Mouse (Mus musculus) CH12.LX (cell line): ENCODE data around the gene Cacna1c. TPM values are rescaled to one million over a fixed set of nuclear protein-coding genes. Genes with fewer than 3 reads are reported as not detected.

Source experiments
- DNase-seq: peaks from one replicate; pipeline ENCODE4 v3.0.0-alpha.2; 2013; ENCODE audit errors: extremely low read depth
- H3K27ac ChIP-seq: 2 replicates; pipeline ENCODE4 v1.5.1; 2012; ENCODE audit warnings: low read depth, mild to moderate bottlenecking, control low read depth, moderate library complexity; ENCODE audit not compliant: insufficient read depth
- H3K27me3 ChIP-seq: replicated peaks from 2 replicates; pipeline ENCODE3; 2012; ENCODE audit warnings: inconsistent platforms
- H3K36me3 ChIP-seq, 2 experiments: replicated peaks in 1 of 2; 2 replicates each; pipeline versions ENCODE3 to v1.6.1; 2012; ENCODE audit warnings: inconsistent platforms in 1 of 2, low read length in 1 of 2, mild to moderate bottlenecking in 1 of 2, mixed read lengths in 1 of 2, moderate library complexity in 1 of 2; ENCODE audit not compliant: control insufficient read depth in 1 of 2, insufficient read depth in 1 of 2
- H3K4me1 ChIP-seq, 2 experiments: 2 replicates each; pipeline ENCODE4 v1.6.1; 2012; ENCODE audit warnings: inconsistent platforms in 1 of 2, moderate library complexity in 1 of 2; ENCODE audit not compliant: insufficient read depth in 2 of 2, control insufficient read depth in 1 of 2
- H3K4me2 ChIP-seq: 2 replicates; pipeline ENCODE4 v1.6.1; 2012; ENCODE audit warnings: low read depth, mild to moderate bottlenecking, control low read depth; ENCODE audit not compliant: poor library complexity, insufficient read depth, severe bottlenecking
- H3K4me3 ChIP-seq, 3 experiments: fragments of 150-350 bp in 1 of 3; sonication (generic) in 1 of 3; replicated peaks in 1 of 3; 2 replicates each; pipeline versions ENCODE3 to v1.5.1; 2011 to 2012; ENCODE audit warnings: low read depth in 2 of 3, low read length in 2 of 3, mild to moderate bottlenecking in 2 of 3, moderate library complexity in 2 of 3, control low read depth in 1 of 3, improper control_type of control experiment in 1 of 3, inconsistent platforms in 1 of 3, mixed read lengths in 1 of 3; ENCODE audit not compliant: poor library complexity in 1 of 3
- H3K79me2 ChIP-seq: replicated peaks from 2 replicates; pipeline ENCODE4 v1.6.1; 2012; ENCODE audit warnings: mild to moderate bottlenecking, moderate library complexity; ENCODE audit not compliant: control insufficient read depth, poor library complexity, insufficient read depth, severe bottlenecking; ENCODE audit errors: extremely low read depth
- H3K9ac ChIP-seq: 2 replicates; pipeline ENCODE4 v1.6.1; 2012; ENCODE audit warnings: low read depth, mild to moderate bottlenecking, control low read depth, moderate library complexity; ENCODE audit not compliant: insufficient read depth
- H3K9me3 ChIP-seq: replicated peaks from 2 replicates; pipeline ENCODE3; 2012; ENCODE audit warnings: low read length, inconsistent platforms, mixed read lengths
- BHLHE40 ChIP-seq: IDR thresholded peaks from 2 replicates; pipeline ENCODE4 v1.6.1; 2011; ENCODE audit warnings: mild to moderate bottlenecking, low read depth, low read length, improper control_type of control experiment
- CHD2 ChIP-seq: IDR thresholded peaks from 2 replicates; pipeline ENCODE4 v1.6.1; 2011; ENCODE audit warnings: low read length, improper control_type of control experiment
- CTCF ChIP-seq, 2 experiments: IDR thresholded peaks in 1 of 2; conservative IDR thresholded peaks in 1 of 2; 2 replicates each; pipeline ENCODE4 v1.5.1; 2011 to 2012; ENCODE audit warnings: low read depth in 2 of 2, low read length in 2 of 2, improper control_type of control experiment in 1 of 2, inconsistent platforms in 1 of 2, mild to moderate bottlenecking in 1 of 2, moderate library complexity in 1 of 2
- ELF1 ChIP-seq: IDR thresholded peaks from 2 replicates; pipeline ENCODE4 v1.6.1; 2014; ENCODE audit warnings: low read depth, mild to moderate bottlenecking, inconsistent platforms, low read length, improper control_type of control experiment
- EP300 ChIP-seq: IDR thresholded peaks from 2 replicates; pipeline ENCODE4 v1.6.1; 2011; ENCODE audit warnings: low read length, improper control_type of control experiment
- ETS1 ChIP-seq: conservative IDR thresholded peaks from 2 replicates; pipeline ENCODE4 v1.6.1; 2012; ENCODE audit warnings: low read depth, mild to moderate bottlenecking, inconsistent platforms, low read length, improper control_type of control experiment, moderate library complexity
- HCFC1 ChIP-seq: IDR thresholded peaks from 2 replicates; pipeline ENCODE4 v1.6.1; 2012; ENCODE audit warnings: low read depth, mild to moderate bottlenecking, inconsistent platforms, low read length, improper control_type of control experiment
- IRF4 ChIP-seq: IDR thresholded peaks from 2 replicates; pipeline ENCODE4 v1.6.1; 2014; ENCODE audit warnings: low read depth, mild to moderate bottlenecking, inconsistent platforms, low read length, improper control_type of control experiment
- JUN ChIP-seq: IDR thresholded peaks from 2 replicates; pipeline ENCODE4 v1.6.1; 2011; ENCODE audit warnings: low read depth, mild to moderate bottlenecking, low read length, improper control_type of control experiment, moderate library complexity; ENCODE audit not compliant: insufficient read depth
- JUND ChIP-seq: conservative IDR thresholded peaks from 2 replicates; pipeline ENCODE4 v1.6.1; 2011; ENCODE audit warnings: low read depth, low read length, improper control_type of control experiment
- MAFK ChIP-seq: IDR thresholded peaks from 2 replicates; pipeline ENCODE4 v1.6.1; 2011; ENCODE audit warnings: low read length, improper control_type of control experiment; ENCODE audit not compliant: insufficient replicate concordance
- MAX ChIP-seq: IDR thresholded peaks from 2 replicates; pipeline ENCODE4 v1.6.1; 2011; ENCODE audit warnings: low read length, improper control_type of control experiment
- MYC ChIP-seq: IDR thresholded peaks from 2 replicates; pipeline ENCODE4 v1.6.1; 2011; ENCODE audit warnings: low read depth, mild to moderate bottlenecking, improper control_type of control experiment, low read length
- NELFE ChIP-seq: IDR thresholded peaks from 2 replicates; pipeline ENCODE4 v1.6.1; 2011; ENCODE audit warnings: low read depth, low read length, improper control_type of control experiment
- NRF1 ChIP-seq: IDR thresholded peaks from 2 replicates; pipeline ENCODE4 v1.6.1; 2014; ENCODE audit warnings: low read depth, mild to moderate bottlenecking, inconsistent platforms, low read length, improper control_type of control experiment, moderate library complexity
- PAX5 ChIP-seq: IDR thresholded peaks from 2 replicates; pipeline ENCODE4 v1.6.1; 2012; ENCODE audit warnings: low read length, inconsistent platforms, mixed read lengths
- POLR2A ChIP-seq: IDR thresholded peaks from 2 replicates; pipeline ENCODE4 v1.6.1; 2011; ENCODE audit warnings: low read depth, mild to moderate bottlenecking, improper control_type of control experiment, low read length
- POLR2AphosphoS2 ChIP-seq: IDR thresholded peaks from 2 replicates; pipeline ENCODE4 v1.6.1; 2011; ENCODE audit warnings: low read depth, low read length, improper control_type of control experiment
- RAD21 ChIP-seq: IDR thresholded peaks from 2 replicates; pipeline ENCODE4 v1.6.1; 2011; ENCODE audit warnings: low read depth, mild to moderate bottlenecking, low read length, improper control_type of control experiment, moderate library complexity
- SMC3 ChIP-seq: IDR thresholded peaks from 2 replicates; pipeline ENCODE4 v1.6.1; 2011; ENCODE audit warnings: low read depth, low read length, improper control_type of control experiment
- TBP ChIP-seq: conservative IDR thresholded peaks from 2 replicates; pipeline ENCODE4 v1.6.1; 2011; ENCODE audit warnings: low read depth, low read length, improper control_type of control experiment
- UBTF ChIP-seq: IDR thresholded peaks from 2 replicates; pipeline ENCODE4 v1.6.1; 2012; ENCODE audit warnings: low read depth, mild to moderate bottlenecking, inconsistent platforms, low read length, improper control_type of control experiment, moderate library complexity
- USF2 ChIP-seq: conservative IDR thresholded peaks from 2 replicates; pipeline ENCODE4 v1.6.1; 2011; ENCODE audit warnings: low read depth, low read length, improper control_type of control experiment
- ZC3H11A ChIP-seq: IDR thresholded peaks from 2 replicates; pipeline ENCODE4 v1.6.1; 2012; ENCODE audit warnings: low read depth, mild to moderate bottlenecking, inconsistent platforms, low read length, improper control_type of control experiment
- ZKSCAN1 ChIP-seq: IDR thresholded peaks from 2 replicates; pipeline ENCODE4 v1.6.1; 2012; ENCODE audit warnings: low read depth, inconsistent platforms, low read length, improper control_type of control experiment, borderline replicate concordance
- ZMIZ1 ChIP-seq: IDR thresholded peaks from 2 replicates; pipeline ENCODE4 v1.6.1; 2012; ENCODE audit warnings: low read depth, mild to moderate bottlenecking, inconsistent platforms, low read length, improper control_type of control experiment
- ZNF384 ChIP-seq: IDR thresholded peaks from 2 replicates; pipeline ENCODE4 v1.6.1; 2012; ENCODE audit warnings: low read depth, low read length, improper control_type of control experiment, inconsistent platforms
- dilution Hi-C: fragments of 300-500 bp; cut with MboI; formaldehyde crosslinking; loops from 2 replicates; pipeline ENCODE4 v1.14.3; 2020; ENCODE audit warnings: low sequenced_read_pairs; ENCODE audit not compliant: extremely low pct_unique_long_range_greater_than_20kb, extremely low pct_ligation_motif_present
- in situ Hi-C: fragments of 300-500 bp; cut with MboI; formaldehyde crosslinking; loops from 3 replicates; pipeline ENCODE4 v1.14.3; 2019; ENCODE audit warnings: low sequenced_read_pairs, low pct_ligation_motif_present, low pct_unique_long_range_greater_than_20kb, mixed read lengths
- polyA plus RNA-seq: library from polyadenylated mRNA; unstranded; fragments of >175 nt; gene quantifications from 2 replicates; pipeline ENCODE4 v1.2.1, GENCODE M21; 2012; ENCODE audit warnings: low read depth; ENCODE audit not compliant: insufficient read length
- total RNA-seq, 2 experiments: library from RNA; depleted of rRNA; stranded (reverse); fragments of 300-350 nt in 1 of 2; fragments of >200 nt in 1 of 2; gene quantifications; 2 replicates each; pipeline ENCODE4 v1.2.3; 2012 to 2014

Gene Cacna1c
- total and polyA plus RNA-seq, 3 experiments = 0.04 TPM; not detected in 2

GRCm38 (mm10) chr6:118897101-118897500 lies 299.1 kb downstream of the Cacna1c start:
- TF ChIP-seq ZC3H11A = no peak
- no peak for TF ChIP-seq JUND
- TF ChIP-seq POLR2AphosphoS2 = no peak
- no peak for TF ChIP-seq EP300
- no peak for TF ChIP-seq ETS1
- no peak for TF ChIP-seq TBP
- TF ChIP-seq NELFE = no peak
- no peak for TF ChIP-seq CTCF (conservative IDR thresholded peaks at IDR 0.05 in 1 of 2, IDR thresholded peaks at IDR 0.05 in 1 of 2; ENCODE audit: low read depth in 2 of 2, low read length in 2 of 2)
- no peak for TF ChIP-seq MYC
- no peak for TF ChIP-seq HCFC1
- no peak for TF ChIP-seq SMC3
- no peak for TF ChIP-seq IRF4
- no peak for TF ChIP-seq RAD21
- TF ChIP-seq MAFK = no peak
- no peak for TF ChIP-seq PAX5
- TF ChIP-seq NRF1 = no peak
- no peak for TF ChIP-seq CHD2
- TF ChIP-seq USF2 = no peak
- TF ChIP-seq UBTF = no peak
- Histone ChIP-seq H3K4me1 (no peaks in the 10 kb centered on the region), H3K4me2 (no peak overlapping the region), H3K4me3 (no peak overlapping the region), H3K36me3 (no peaks in the 10 kb centered on the region), H3K79me2 (no peaks in the 10 kb centered on the region), H3K27me3 (peaks cover 88% of the 10 kb centered on the region), H3K9me3 (no peaks in the 10 kb centered on the region), H3K27ac (no peak overlapping the region), H3K9ac (no peak overlapping the region)
- dilution Hi-C loops (no loop called here), in situ Hi-C loops (no loop called here)
- no peak for DNase-seq

- H3K9ac ChIP-seq = no peak overlapping the region
- no peak overlapping the region for H3K27ac ChIP-seq
- no peak overlapping the region for H3K4me3 ChIP-seq
- DNase-seq = no peak
- H3K4me2 ChIP-seq = no peak overlapping the region
- H3K36me3 ChIP-seq = no peaks in the 10 kb centered on the region
- no peaks in the 10 kb centered on the region for H3K79me2 ChIP-seq
- dilution Hi-C loops = no loop called here
- H3K9me3 ChIP-seq = no peaks in the 10 kb centered on the region
- no peaks in the 10 kb centered on the region for H3K4me1 ChIP-seq
- H3K27me3 ChIP-seq = peaks cover 92% of the 10 kb centered on the region
- in situ Hi-C loops = no loop called here
- TF ChIP-seq ELF1 (no peak), ZMIZ1 (no peak), ZKSCAN1 (no peak), POLR2AphosphoS2 (no peak), ETS1 (no peak), SMC3 (no peak), POLR2A (no peak), MAX (no peak), ZNF384 (no peak), JUN (no peak), JUND (no peak), EP300 (no peak), NELFE (no peak), BHLHE40 (no peak), UBTF (no peak)
These were observed 302.2 kb downstream of the Cacna1c start for GRCm38 (mm10) chr6:118894043-118894442.
